Mouse (Mus musculus) hindbrain, embryonic 10.5 days (tissue): ENCODE data around the gene Wbp11. TPM values are rescaled to one million over a fixed set of nuclear protein-coding genes. Genes with fewer than 3 reads are reported as not detected.
A peak's percentile ranks its signal among the peaks of the same experiment; 100 is the strongest.

Experiments
- DNase-seq: peaks from one replicate; pipeline ENCODE4 v3.0.0-alpha.2; 2017; ENCODE audit warnings: low spot score
- H3K27ac ChIP-seq: fragments of 300-500 bp; sonication (generic); 2 replicates; pipeline ENCODE4 v1.5.1; 2016; ENCODE audit warnings: mild to moderate bottlenecking, moderate library complexity
- H3K27me3 ChIP-seq: fragments of 300-500 bp; sonication (generic); 2 replicates; pipeline ENCODE4 v1.6.1; 2016; ENCODE audit warnings: mild to moderate bottlenecking; ENCODE audit not compliant: poor library complexity, insufficient read depth, severe bottlenecking
- H3K36me3 ChIP-seq: fragments of 300-500 bp; sonication (generic); 2 replicates; pipeline ENCODE4 v1.6.1; 2016; ENCODE audit warnings: mild to moderate bottlenecking, moderate library complexity
- H3K4me1 ChIP-seq: fragments of 300-500 bp; sonication (generic); replicated peaks from 2 replicates; pipeline ENCODE4 v1.6.1; 2016; ENCODE audit warnings: mild to moderate bottlenecking
- H3K4me3 ChIP-seq: fragments of 300-500 bp; sonication (generic); 2 replicates; pipeline ENCODE4 v1.5.1; 2016; ENCODE audit warnings: mild to moderate bottlenecking, moderate library complexity
- H3K9me3 ChIP-seq: fragments of 300-500 bp; sonication (generic); 2 replicates; pipeline ENCODE4 v1.6.1; 2016; ENCODE audit warnings: mild to moderate bottlenecking, moderate library complexity
- WGBS: fragments of 180-500 bp; shearing (Covaris S2); methylation state at CpG from one replicate; pipeline ENCODE4 v1.1.7; 2016; 5-methylcytosine and 5-hydroxymethylcytosine counted together
- polyA plus RNA-seq: library from polyadenylated mRNA; unstranded; fragments of >200 nt; fragmentation: Nextera tagmentation; extraction: Ambion mirVana; gene quantifications from 2 replicates; pipeline ENCODE4 v1.2.1, GENCODE M21; 2016

Wbp11 gene
- 140 and 155 TPM in 2 replicates for polyA plus RNA-seq

DNA sequence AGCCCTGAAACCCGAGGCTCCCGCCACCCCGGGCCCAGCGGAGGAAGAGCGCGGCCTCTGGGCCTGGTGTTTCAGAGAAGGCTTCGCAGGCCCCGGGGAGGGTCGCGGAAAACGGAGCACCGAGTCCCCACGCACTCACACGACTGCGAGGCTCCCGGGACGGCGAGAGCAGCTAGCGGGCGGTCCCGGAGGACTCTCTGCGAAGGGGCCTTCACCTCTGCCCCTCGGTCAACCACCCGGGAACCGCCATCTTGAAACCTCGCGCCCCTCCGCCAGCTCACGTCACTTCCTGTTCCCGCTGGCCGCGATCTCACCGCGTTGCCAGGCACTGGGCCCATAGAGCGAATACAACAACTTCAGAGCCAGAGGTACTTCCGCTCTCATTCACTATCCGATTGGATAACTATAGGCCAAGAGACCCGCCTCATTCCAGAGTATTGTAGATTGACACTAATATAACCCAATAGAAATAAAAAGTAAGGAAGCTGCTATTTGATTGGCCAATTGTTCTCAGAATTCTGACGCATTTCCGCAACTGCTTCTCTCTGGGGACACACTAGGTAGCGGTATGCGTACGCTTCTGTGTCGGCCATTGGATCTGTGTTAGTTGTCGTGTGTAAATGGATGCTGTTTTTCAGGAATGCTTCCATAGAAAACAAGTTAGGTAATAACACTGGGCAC lies at the start of gene Wbp11:
Wbp11 (minus strand) TSS at position 353 of the 681 bp plus-strand sequence.
- Histone ChIP-seq H3K4me1 (peaks cover 14% of the 10 kb centered on the region), H3K27me3 (no peaks in the 10 kb centered on the region), H3K27ac (peak within 1 kb of the TSS; percentile 98), H3K36me3 (peaks cover 26% of the 10 kb centered on the region), H3K9me3 (no peaks in the 10 kb centered on the region), H3K4me3 (peak within 1 kb of the TSS; percentile 99)
- DNase-seq: peak; percentile 96
- under 1% methylated on average over 45 of the region's 45 CpGs for WGBS

DNA sequence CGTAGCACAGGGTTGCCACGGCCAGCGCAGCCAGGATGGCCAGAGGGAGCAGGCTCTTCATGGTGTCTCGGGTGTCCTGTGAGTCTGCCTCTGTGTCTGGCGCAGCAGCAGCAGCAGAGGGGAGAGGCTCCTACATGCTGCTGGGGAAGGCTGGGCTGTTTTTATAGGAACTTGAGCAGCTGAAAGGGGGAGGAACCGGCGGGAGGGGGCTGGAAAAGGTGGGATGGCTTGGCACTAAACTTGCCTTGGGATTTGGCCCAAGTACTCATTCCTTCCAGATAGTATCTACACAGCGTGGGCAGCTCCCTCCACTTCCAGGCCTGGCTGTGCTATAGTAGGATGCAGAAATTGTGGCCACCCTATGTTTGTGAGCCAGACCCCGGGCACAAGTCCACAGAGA lies 47.6 kb upstream of the Wbp11 start, which contains the start of gene Mgp:
Mgp (minus strand) TSS at position 154 of the 400 bp plus-strand sequence.
- H3K27me3 ChIP-seq: no peaks in the 10 kb centered on the region
- H3K4me1 ChIP-seq: no peaks in the 10 kb centered on the region
- no peaks in the 10 kb centered on the region for H3K9me3 ChIP-seq
- no peak within 1 kb of the TSS for H3K4me3 ChIP-seq
- DNase-seq: peak; percentile 33
- H3K36me3 ChIP-seq: no peaks in the 10 kb centered on the region
- H3K27ac ChIP-seq: no peak within 1 kb of the TSS
- 55% methylated on average over 9 of the region's 9 CpGs for WGBS

DNA sequence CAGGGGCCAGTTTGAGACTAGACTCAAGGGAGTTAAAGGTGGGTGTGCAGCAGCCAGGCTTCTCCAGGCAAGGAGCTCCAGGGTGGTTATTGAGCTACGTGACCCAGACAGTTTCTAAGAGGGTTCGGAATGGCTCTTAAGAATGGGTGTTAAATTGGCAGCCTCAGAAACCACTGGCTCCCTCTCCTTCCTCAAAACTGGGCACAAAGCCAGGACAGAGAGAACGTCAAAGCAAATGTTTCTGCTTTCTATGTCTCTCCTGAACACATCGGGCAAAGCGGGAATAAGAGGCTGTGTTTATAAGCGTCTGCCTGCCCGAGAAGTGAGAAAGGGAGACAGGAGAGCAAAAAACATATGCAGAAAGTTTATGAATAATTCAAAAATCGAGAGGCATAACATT lies 46.6 kb upstream of the Wbp11 start:
- no peak for DNase-seq
- no peaks in the 10 kb centered on the region for H3K4me1 ChIP-seq
- no peaks in the 10 kb centered on the region for H3K36me3 ChIP-seq
- H3K9me3 ChIP-seq: no peaks in the 10 kb centered on the region
- no peak overlapping the region for H3K27ac ChIP-seq
- H3K4me3 ChIP-seq: no peak overlapping the region
- H3K27me3 ChIP-seq: no peaks in the 10 kb centered on the region
- WGBS: 80% methylated on average over 8 of the region's 8 CpGs

DNA sequence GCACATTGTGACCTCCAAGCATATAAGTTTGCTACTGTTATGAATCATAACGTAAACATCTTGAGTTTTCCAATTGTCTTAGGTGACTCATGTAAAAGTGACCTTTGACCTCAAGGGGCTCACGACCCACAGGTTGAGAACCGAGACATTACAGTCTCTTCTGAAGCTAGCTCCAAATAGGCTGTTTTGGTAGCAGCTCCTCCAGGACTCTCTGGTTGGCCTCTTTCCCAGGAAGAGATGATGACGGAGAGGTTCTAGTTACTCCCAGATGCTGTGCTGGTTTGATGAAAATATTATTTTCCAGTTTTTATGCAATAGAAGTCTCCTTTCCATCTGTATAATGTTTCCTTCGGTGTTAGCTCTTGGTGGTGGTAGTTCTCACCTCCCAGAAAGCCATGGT lies 40.9 kb upstream of the Wbp11 start:
- no peak for DNase-seq
- WGBS: 81% methylated on average over 5 of the region's 5 CpGs
- H3K9me3 ChIP-seq: no peaks in the 10 kb centered on the region

DNA sequence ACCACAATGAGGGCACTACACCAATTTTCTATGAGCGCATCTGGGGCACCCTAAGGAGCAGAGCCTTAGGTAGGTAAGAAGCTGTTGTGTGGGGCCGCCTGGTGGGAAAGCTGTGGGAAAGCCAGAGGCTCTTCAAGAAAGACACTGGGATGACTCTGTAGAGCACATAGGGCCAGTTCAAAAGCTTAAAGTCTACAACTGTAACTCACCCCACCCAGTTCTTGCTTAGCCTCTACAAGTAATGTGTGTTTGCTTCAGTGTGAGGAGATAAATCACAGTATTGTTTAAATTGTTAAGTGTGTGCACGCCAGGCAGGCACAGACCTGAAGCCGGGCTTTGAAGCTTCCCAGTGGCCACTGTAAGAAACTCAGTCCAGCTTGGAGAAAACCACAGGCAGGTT lies 38.1 kb upstream of the Wbp11 start:
- Histone ChIP-seq H3K36me3 (no peaks in the 10 kb centered on the region), H3K4me1 (no peaks in the 10 kb centered on the region), H3K27ac (no peak overlapping the region), H3K9me3 (no peaks in the 10 kb centered on the region), H3K27me3 (no peaks in the 10 kb centered on the region), H3K4me3 (no peak overlapping the region)
- DNase-seq: no peak
- WGBS: 79% methylated on average over 4 of the region's 4 CpGs

More for the DNA sequence above, 40.9 kb upstream of the Wbp11 start:
- H3K4me1 ChIP-seq: no peaks in the 10 kb centered on the region
- H3K36me3 ChIP-seq: no peaks in the 10 kb centered on the region
- H3K4me3 ChIP-seq: no peak overlapping the region
- H3K27ac ChIP-seq: no peak overlapping the region
- no peaks in the 10 kb centered on the region for H3K27me3 ChIP-seq

DNA sequence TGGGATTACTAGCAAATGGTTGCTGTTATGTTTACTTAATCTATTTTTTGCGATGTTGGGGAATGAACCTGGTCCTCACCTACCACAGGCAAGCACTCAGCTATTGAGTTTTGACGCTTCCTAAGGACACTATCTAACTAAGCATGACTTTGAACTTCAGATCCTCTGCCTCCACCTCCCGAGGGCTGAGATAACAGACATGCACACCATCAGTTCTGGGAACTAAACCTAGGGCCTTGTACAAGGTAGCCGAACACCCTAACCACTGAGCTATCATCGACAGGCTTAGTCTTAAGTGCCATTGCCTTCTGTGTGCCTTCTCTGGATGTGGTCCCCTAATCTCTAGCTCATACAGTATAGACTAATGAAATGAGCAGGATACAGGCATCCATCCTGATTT lies 37.3 kb upstream of the Wbp11 start:
- Histone ChIP-seq H3K9me3 (no peaks in the 10 kb centered on the region), H3K27me3 (no peaks in the 10 kb centered on the region), H3K4me3 (no peak overlapping the region), H3K4me1 (no peaks in the 10 kb centered on the region), H3K27ac (no peak overlapping the region), H3K36me3 (no peaks in the 10 kb centered on the region)
- no peak for DNase-seq
- 95% methylated on average over 5 of the region's 5 CpGs for WGBS

DNA sequence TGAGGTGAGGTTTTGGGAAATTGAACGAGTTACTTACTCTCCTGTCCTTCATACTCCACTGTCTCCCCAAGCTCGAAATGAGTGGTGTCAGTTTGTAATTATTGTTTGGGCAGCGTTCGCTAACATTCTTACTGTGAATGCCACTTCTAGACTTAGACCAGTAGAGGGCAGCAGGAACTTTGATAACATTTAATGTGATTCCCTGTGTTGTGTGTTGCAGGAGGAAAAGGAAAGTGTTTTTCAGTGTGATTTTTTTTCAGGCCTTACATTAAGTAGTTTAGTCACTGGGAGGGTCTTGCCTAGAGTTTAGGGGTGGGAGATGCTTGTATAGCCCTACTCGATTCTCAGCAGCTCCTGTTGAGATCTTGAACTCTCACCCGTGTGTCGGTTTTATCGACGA lies 33.0 kb upstream of the Wbp11 start:
- Histone ChIP-seq H3K27me3 (no peaks in the 10 kb centered on the region), H3K9me3 (no peaks in the 10 kb centered on the region), H3K4me3 (no peak overlapping the region), H3K36me3 (no peaks in the 10 kb centered on the region), H3K4me1 (0 out of 2 replicates have a peak, but pooled peaks cover 7% of the 10 kb centered on the region), H3K27ac (no peak overlapping the region)
- peak; percentile 12 for DNase-seq
- WGBS: 51% methylated on average over 9 of the region's 9 CpGs

DNA sequence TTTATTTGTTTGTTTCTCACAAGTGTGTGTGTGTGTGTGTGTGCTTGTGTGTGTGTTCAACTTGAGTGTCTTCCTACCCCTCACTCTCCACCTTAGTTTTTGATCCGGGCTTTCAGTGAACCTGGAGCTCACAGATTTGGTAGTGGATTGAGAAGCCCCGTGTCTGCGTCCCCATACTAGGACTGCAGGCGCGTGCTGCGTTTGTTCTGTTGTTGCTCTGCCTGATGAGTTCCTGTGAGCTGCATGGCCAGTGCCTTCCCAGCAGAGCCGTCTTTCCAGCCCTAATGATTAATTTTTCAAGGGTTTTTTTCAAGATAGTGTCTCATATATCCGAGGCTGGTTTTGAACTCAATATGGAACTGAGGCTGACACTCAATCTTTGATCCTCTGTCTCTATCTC lies 30.4 kb upstream of the Wbp11 start:
- no peak for DNase-seq
- peak overlapping the region; percentile 69 for H3K27ac ChIP-seq

DNA sequence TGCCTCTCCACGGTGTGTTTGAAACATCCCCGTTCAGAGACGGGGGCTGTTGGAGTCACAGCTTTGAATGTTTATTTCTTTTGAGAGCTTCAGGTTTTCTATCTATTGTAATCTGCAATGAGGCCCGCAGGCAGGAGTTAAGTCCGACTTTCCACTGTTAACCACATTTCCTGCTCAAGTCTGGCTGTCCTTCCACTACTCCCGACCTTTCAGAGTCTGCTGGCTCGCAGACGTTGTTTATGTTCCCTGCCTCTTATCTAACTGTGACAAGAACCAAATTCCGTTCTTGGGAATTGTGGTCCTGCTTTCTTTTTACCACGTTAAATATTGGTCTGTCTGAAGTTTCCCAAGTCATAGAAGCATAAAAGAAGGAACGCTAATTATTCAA lies 29.8 kb upstream of the Wbp11 start:
- Histone ChIP-seq H3K4me3 (no peak overlapping the region), H3K27ac (peak overlapping the region; percentile 64)
- WGBS: 65% methylated on average over 11 of the region's 11 CpGs

More for the DNA sequence above, 30.4 kb upstream of the Wbp11 start:
- Histone ChIP-seq H3K4me1 (0 out of 2 replicates have a peak, but pooled peaks cover 7% of the 10 kb centered on the region), H3K36me3 (no peaks in the 10 kb centered on the region), H3K9me3 (no peaks in the 10 kb centered on the region), H3K27me3 (no peaks in the 10 kb centered on the region), H3K4me3 (no peak overlapping the region)
- WGBS: 85% methylated on average over 8 of the region's 8 CpGs

DNA sequence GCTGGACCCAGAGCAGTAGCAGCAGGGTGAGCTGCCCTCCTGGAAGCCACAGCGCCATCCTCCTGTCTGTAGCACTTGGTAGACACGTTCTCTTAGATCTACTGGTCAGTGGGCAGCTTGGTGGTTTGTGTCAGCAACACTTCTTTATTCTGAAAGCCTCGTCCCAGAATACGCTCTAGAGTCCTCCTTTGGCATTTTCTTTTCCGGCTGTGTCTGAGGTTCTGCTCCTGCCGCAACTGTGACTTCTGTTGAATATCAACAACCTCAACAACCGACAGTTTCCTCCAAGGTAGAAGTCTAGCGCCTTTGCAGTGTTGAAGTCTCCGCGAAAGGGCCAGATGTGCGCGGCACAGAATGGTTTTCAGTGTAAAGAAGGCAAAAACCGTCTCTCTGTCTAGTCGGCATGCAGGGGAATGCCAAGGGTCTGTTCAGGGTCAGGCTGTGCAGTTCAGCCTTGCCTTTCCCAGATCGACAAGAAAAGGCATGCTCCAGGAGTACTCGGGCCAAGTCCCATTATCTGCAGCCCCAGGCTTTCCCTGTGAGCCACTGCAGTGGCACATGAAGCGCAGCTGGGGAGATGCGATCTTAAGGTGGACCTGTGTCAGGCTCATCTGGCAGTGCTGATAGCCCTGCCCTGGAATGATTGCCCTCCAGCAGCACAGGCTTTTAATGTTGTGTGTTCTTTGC lies 29.3 kb upstream of the Wbp11 start, which contains the start of gene Art4:
Art4 (minus strand) TSS at position 548 of the 687 bp plus-strand sequence.
- Histone ChIP-seq H3K27me3 (no peaks in the 10 kb centered on the region), H3K4me1 (peaks cover 12% of the 10 kb centered on the region; the same call in 1 of the 2 replicates), H3K27ac (peak within 1 kb of the TSS; percentile 69), H3K36me3 (no peaks in the 10 kb centered on the region), H3K4me3 (peak within 1 kb of the TSS; percentile 26; the same call in 1 of the 2 replicates), H3K9me3 (no peaks in the 10 kb centered on the region)
- 79% methylated on average over 18 of the region's 18 CpGs for whole genome bisulfite sequencing
- no peak for DNase-seq

More for the DNA sequence above, 29.8 kb upstream of the Wbp11 start:
- H3K27me3 ChIP-seq: no peaks in the 10 kb centered on the region
- no peaks in the 10 kb centered on the region for H3K36me3 ChIP-seq
- no peak for DNase-seq
- no peaks in the 10 kb centered on the region for H3K9me3 ChIP-seq
- H3K4me1 ChIP-seq: peaks cover 8% of the 10 kb centered on the region; the same call in 1 of the 2 replicates

DNA sequence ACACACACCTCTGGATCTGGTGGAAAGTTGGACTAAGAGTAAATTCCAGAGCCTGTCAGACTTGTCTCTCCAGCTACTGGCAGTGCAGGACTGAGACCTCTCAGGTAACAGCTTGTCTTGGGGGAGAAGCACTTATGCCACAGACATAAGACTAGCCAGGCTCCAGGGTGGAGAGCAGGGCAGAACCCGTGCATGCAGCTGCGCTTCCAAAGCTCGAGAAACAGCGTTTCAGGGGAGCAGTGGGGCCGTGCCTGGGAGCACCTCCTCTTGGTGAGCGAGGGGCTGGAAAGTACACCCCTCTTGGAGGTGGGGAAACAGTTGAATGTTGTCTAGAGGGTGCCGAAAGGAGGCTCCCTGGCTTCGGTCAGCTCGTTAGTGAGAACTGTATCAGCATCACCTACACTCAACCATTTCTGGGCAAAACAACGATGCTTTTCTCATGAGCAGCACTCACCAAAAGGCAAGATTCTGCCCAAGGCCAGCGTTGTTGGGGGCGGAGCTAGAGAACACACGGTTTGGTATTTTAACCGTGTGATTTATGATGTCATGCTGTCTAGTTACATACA lies 28.1 kb upstream of the Wbp11 start:
- Histone ChIP-seq H3K36me3 (no peaks in the 10 kb centered on the region), H3K27me3 (no peaks in the 10 kb centered on the region), H3K27ac (no peak overlapping the region), H3K4me1 (peaks cover 12% of the 10 kb centered on the region; the same call in 1 of the 2 replicates), H3K4me3 (peak overlapping the region; percentile 14; the same call in 1 of the 2 replicates), H3K9me3 (no peaks in the 10 kb centered on the region)
- WGBS: 75% methylated on average over 14 of the region's 14 CpGs
- no peak for DNase-seq

DNA sequence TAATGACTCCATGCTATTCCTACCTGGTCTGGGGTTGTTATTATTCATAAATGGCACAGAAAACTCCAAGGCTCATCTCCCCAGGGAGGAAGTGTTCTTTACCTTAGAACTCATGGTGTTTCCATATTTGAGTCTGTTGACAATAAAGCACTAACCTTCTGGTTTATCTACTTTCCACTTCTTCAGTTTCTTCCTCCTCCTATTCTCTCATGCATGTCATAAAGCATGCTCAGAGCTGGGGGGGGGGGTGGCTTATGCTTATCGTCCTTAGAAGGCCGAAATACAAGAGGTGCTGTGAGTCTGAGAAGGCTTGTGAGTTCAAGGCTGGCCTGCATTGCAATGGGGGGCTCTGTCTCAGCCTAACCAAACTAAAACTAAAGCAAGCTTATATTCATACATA lies 27.1 kb upstream of the Wbp11 start:
- no peaks in the 10 kb centered on the region for H3K9me3 ChIP-seq
- no peak overlapping the region for H3K4me3 ChIP-seq
- peaks cover 12% of the 10 kb centered on the region; the same call in 1 of the 2 replicates for H3K4me1 ChIP-seq
- 82% methylated on average over 2 of the region's 2 CpGs for WGBS
- no peaks in the 10 kb centered on the region for H3K36me3 ChIP-seq
- H3K27me3 ChIP-seq: no peaks in the 10 kb centered on the region
- no peak overlapping the region for H3K27ac ChIP-seq
- no peak for DNase-seq

DNA sequence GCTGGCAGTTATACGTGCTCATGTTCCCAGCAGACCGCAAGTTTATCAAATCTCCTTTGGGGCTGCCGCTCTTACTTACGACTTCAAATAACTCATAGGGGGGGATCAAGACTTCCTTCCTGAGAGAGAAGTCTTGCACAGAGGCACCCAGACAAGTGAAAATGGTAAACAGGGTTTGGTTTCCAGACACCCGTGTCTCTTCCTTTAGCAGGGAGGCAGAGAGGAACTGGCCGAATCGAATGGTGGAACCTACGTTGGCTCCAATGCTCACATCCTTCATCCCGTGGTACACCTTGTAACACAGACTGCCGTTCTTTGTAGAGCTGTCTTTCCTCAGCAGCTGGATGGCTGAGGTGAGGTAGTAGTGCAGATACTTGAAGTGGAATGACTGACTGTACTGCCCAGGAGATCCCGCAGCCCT lies 26.3 kb upstream of the Wbp11 start:
- Histone ChIP-seq H3K36me3 (no peaks in the 10 kb centered on the region), H3K27me3 (no peaks in the 10 kb centered on the region), H3K27ac (no peak overlapping the region), H3K9me3 (no peaks in the 10 kb centered on the region), H3K4me1 (peaks cover 12% of the 10 kb centered on the region; the same call in 1 of the 2 replicates), H3K4me3 (no peak overlapping the region)
- WGBS: 93% methylated on average over 11 of the region's 11 CpGs
- DNase-seq: no peak
